Mouse (Mus musculus) embryonic facial prominence, embryonic 12.5 days (tissue): ENCODE measurements around the gene Camta2. TPM values are rescaled to one million over a fixed set of nuclear protein-coding genes. Genes with fewer than 3 reads are reported as not detected.

Source experiments
- ATAC-seq: fragments of 200-750 bp; cut with Nextera tagmentation; 2 replicates; pipeline ENCODE4 v1.8.0; 2017; ENCODE audit not compliant: insufficient number of reproducible peaks, insufficient read depth, low FRiP score, low TSS enrichment
- H3K27ac ChIP-seq: fragments of 300-500 bp; sonication (generic); 2 replicates; pipeline ENCODE4 v1.5.1; 2016; ENCODE audit warnings: mild to moderate bottlenecking
- H3K27me3 ChIP-seq: fragments of 300-500 bp; sonication (generic); 2 replicates; pipeline ENCODE4 v1.6.1; 2016; ENCODE audit warnings: mild to moderate bottlenecking, moderate library complexity
- H3K36me3 ChIP-seq: fragments of 300-500 bp; sonication (generic); 2 replicates; pipeline ENCODE4 v1.6.1; 2016; ENCODE audit warnings: mild to moderate bottlenecking
- H3K4me1 ChIP-seq: fragments of 300-500 bp; sonication (generic); 2 replicates; pipeline ENCODE4 v1.6.1; 2016
- H3K4me2 ChIP-seq: fragments of 300-500 bp; sonication (generic); replicated peaks from 2 replicates; pipeline ENCODE4 v1.6.1; 2016; ENCODE audit warnings: mild to moderate bottlenecking, moderate library complexity
- H3K4me3 ChIP-seq: fragments of 300-500 bp; sonication (generic); 2 replicates; pipeline ENCODE4 v1.5.1; 2016; ENCODE audit warnings: mild to moderate bottlenecking
- H3K9ac ChIP-seq: fragments of 300-500 bp; sonication (generic); 2 replicates; pipeline ENCODE4 v1.6.1; 2016; ENCODE audit warnings: mild to moderate bottlenecking, moderate library complexity
- H3K9me3 ChIP-seq: fragments of 300-500 bp; sonication (generic); 2 replicates; pipeline ENCODE4 v1.6.1; 2016; ENCODE audit warnings: mild to moderate bottlenecking, moderate library complexity
- WGBS: fragments of 180-500 bp; shearing (Covaris S2); methylation state at CpG from one replicate; pipeline ENCODE4 v1.1.7; 2016; 5-methylcytosine and 5-hydroxymethylcytosine counted together
- polyA plus RNA-seq: library from polyadenylated mRNA; unstranded; fragments of >200 nt; fragmentation: Nextera tagmentation; extraction: Ambion mirVana; gene quantifications from 2 replicates; pipeline ENCODE4 v1.2.1, GENCODE M21; 2016

Gene Camta2
- polyA plus RNA-seq, 1 experiment from 2014 or later, result 12.0 TPM

DNA sequence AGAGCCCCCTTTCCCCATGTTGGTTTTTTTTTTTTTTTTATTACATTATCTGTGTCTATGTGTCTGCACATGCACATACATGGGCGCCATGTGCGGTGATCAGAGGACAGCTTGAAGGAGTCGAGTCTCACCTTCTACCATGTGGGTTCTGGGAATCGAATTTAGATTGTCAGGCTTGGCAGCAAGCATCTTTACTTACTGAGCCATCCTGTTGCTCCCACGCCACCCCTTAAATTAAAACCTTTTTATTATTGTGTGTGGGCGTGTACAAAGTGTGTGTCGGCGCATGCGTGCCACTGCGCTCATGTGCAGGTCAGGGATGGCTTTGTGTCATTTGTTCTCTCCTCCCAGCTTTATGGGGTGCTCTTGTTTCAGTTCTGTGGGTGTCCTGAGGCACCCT is 23.1 kb upstream of the Camta2 start:
- Histone ChIP-seq H3K4me3 (no peak overlapping the region), H3K36me3 (peaks cover 71% of the 10 kb centered on the region), H3K4me2 (no peak overlapping the region), H3K9me3 (no peaks in the 10 kb centered on the region), H3K27me3 (no peaks in the 10 kb centered on the region), H3K4me1 (no peaks in the 10 kb centered on the region), H3K9ac (no peak overlapping the region), H3K27ac (no peak overlapping the region)
- no peak for ATAC-seq
- 94% methylated on average over 10 of the region's 10 CpGs for WGBS

DNA sequence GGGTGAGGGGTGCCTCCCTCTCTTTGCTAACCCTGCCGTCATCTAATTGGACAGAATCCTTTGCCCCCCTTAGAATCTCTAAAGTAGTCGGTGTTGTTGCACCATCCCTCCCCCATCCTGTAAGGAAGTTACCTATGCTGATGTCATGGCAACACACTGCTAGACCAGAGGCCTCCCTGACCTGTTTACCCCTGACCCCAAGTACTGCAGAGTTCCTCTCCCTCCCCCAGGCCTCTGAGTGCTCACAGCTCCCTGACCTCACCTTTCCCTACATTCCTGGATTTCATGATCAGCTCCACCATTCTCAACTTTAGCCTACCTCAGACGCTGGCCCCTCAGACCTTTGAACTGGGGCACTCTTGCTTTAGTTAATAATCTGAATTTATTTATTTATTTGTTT is 18.2 kb upstream of the Camta2 start:
- Histone ChIP-seq H3K9me3 (no peaks in the 10 kb centered on the region), H3K36me3 (peaks cover 74% of the 10 kb centered on the region), H3K4me2 (no peak overlapping the region), H3K9ac (no peak overlapping the region), H3K4me1 (peaks cover 17% of the 10 kb centered on the region), H3K4me3 (no peak overlapping the region), H3K27ac (no peak overlapping the region), H3K27me3 (no peaks in the 10 kb centered on the region)
- ATAC-seq, result no peak
- WGBS, result 77% methylated on average over 3 of the region's 3 CpGs

DNA sequence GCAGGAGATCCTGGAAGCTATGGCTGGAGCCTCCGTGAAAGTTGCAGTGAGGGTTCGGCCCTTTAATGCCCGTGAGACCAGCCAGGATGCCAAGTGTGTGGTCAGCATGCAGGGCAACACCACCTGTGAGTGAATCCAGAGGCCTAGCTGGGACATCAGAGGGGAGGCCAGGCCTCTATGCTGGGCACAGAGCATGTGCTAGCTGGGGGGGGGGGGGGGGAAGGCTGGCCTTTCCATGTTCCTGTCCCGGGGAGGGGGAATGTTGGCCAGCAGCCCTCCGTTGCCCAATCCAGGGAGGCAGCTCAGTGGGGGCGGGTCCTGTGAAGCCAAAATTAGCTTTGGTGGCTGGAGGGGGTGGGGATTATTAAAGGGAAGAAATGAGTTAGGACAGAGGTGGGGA is 14.9 kb upstream of the Camta2 start:
- WGBS, result 71% methylated on average over 6 of the region's 6 CpGs
- H3K4me1 ChIP-seq, result peaks cover 24% of the 10 kb centered on the region
- no peak overlapping the region for H3K4me3 ChIP-seq
- H3K9me3 ChIP-seq, result no peaks in the 10 kb centered on the region
- no peak overlapping the region for H3K9ac ChIP-seq
- no peaks in the 10 kb centered on the region for H3K27me3 ChIP-seq
- peaks cover 45% of the 10 kb centered on the region for H3K36me3 ChIP-seq
- H3K27ac ChIP-seq, result no peak overlapping the region
- no peak overlapping the region; the same call in 1 of the 2 replicates for H3K4me2 ChIP-seq
- no peak for ATAC-seq

DNA sequence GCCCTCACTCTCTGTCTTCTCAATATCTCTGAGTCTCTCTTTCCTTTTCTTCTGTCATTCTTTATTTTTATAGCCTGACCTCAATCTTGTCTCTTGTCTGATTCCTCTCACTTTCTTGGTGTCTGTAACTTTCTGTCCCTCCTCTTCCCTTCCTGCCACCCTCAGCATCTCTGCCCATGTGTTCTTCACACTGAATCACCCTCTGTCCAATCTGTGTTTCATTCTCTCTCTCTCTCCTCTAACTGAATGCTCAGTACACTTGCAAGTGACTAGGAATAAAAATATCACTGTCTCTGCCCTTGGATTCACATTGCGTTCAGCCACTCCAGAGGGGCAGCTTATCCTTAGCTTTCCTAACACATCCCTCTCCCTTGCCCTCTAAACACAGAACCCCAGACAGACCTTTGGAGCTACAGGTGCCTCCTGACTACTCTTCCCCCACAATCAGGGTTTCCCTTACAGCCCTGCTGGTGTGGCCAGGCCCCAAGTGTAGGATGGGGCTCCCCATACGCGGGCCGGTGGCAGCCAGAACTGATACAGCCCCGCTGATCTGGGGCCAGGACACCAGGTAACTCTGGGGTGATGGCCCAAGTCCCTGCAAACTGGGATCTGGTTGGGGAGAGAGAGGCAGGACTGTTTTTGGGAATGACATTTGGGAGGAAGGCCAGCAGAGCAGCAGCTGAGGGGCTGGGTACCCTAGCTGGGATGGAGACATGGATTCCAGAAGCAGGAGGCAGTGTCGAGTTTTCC is 14.3 kb upstream of the Camta2 start:
- peak overlapping the region; percentile 21 for H3K9ac ChIP-seq
- 84% methylated on average over 6 of the region's 6 CpGs for WGBS
- peak overlapping the region; percentile 89; the same call in 1 of the 2 replicates for H3K4me3 ChIP-seq
- ATAC-seq, result no peak
- peak overlapping the region; percentile 87 for H3K4me2 ChIP-seq
- no peaks in the 10 kb centered on the region for H3K27me3 ChIP-seq
- H3K27ac ChIP-seq, result no peak overlapping the region
- peaks cover 24% of the 10 kb centered on the region for H3K4me1 ChIP-seq
- no peaks in the 10 kb centered on the region for H3K9me3 ChIP-seq
- peaks cover 39% of the 10 kb centered on the region for H3K36me3 ChIP-seq

DNA sequence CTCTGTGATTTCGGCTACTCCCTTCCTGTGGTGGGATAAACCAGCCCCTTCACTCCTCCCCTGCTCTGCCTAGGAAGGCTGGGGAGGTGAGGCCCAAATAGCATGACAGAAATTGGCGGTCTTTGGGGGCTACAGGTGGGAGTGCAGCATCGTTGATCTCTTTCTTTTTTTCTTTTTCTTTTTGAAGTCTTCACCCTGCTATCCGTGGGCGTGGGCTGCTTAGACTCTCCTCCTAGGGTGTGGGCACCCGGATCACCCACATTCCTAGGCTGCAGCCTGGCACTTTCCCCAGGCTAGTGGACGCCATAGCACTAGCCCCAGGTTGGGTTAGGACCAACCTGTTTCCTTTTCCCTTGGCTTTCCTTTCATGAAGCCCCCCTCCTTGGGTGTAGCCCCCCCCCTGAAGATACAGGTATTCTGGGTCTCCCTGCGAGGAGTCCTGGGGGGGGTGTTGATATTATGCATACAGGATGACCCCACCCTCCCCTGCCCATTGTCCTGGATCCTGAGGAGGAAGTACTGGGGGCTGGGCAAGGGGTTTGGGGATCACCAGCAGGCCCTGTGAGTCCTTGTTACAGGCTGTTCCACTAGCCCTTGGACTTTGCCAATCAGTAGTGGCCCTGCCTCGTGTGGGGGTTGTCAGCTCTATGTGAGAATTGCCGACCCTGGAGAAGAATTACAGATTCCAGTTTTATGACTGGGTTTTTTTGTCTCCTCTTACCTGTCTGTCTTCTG is 13.5 kb upstream of the Camta2 start:
- Histone ChIP-seq H3K9ac (peak overlapping the region; percentile 97), H3K27ac (no peak overlapping the region), H3K4me2 (peak overlapping the region; percentile 87), H3K36me3 (peaks cover 31% of the 10 kb centered on the region), H3K9me3 (no peaks in the 10 kb centered on the region), H3K4me1 (peaks cover 24% of the 10 kb centered on the region), H3K4me3 (peak overlapping the region; percentile 89), H3K27me3 (no peaks in the 10 kb centered on the region)
- WGBS, result 17% methylated on average over 10 of the region's 10 CpGs
- no peak for ATAC-seq

DNA sequence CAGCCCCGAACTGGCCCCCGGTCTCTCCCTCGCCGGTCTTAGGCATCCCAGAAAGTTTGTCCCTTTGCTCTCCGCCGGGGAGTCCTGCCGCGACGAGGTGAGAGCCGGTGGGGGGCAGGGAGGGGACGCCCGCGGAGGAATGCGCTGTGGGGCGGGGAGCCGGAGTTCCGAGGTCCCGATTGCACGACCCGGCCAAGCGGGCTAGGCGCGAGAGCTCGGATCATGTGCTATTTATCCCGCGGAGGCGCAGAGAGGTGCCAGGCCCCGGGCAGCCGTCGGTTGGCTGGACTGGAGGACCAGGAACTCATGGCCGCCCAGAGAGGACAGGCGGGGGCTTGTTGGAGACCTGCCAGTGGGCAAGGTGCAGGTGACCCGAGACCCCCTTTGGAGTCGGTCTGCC is 12.7 kb upstream of the Camta2 start:
- H3K27ac ChIP-seq, result peak overlapping the region; percentile 94
- ATAC-seq, result peak; percentile 61; the same call in 1 of the 2 replicates
- H3K9ac ChIP-seq, result peak overlapping the region; percentile 97
- peak overlapping the region; percentile 89 for H3K4me3 ChIP-seq
- no peaks in the 10 kb centered on the region for H3K27me3 ChIP-seq
- peak overlapping the region; percentile 87 for H3K4me2 ChIP-seq
- no peaks in the 10 kb centered on the region for H3K9me3 ChIP-seq
- H3K36me3 ChIP-seq, result peaks cover 24% of the 10 kb centered on the region
- peaks cover 24% of the 10 kb centered on the region for H3K4me1 ChIP-seq
- WGBS, result 1% methylated on average over 34 of the region's 34 CpGs

DNA sequence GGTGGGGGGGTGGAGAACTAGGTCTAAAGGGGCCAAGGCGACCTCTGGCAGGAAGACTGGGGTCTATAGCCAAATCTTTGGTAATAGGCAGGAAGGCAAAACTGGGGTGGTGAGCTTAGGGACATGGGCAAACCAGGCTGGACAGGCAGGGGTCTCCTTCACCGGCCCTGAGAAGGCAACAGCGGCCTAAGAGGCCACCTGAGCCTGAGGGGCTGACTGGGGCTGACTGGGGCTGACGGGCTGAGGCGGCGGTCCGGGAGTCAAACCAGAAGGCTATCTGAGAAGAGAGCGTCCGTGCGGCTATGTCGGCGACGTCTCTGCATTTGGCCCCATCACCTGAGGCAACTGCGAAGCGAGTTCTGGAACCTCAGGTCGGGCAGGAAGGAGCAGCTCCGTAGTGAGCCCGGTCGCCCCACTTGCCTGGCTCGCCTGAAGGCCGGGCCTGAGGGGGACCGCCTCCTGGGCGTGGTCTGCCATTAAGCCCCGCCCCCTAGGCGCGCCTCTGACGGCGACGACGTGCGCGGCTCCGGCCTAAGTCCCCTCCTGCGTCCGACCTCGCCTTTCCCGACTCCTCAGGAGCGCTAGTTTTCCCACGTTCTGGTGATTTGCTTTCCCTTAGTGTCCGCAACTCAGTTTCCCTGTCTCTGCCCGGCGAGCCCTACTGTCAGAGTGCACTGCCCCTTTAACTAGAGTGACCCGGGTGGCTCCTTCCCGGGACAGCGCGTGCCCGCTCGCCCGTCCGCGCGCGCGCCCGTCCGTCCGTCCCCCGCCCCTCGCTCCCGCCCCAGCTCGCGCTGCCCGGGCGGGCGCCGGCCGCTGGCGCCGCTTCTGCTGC is 12.0 kb upstream of the Camta2 start, which contains the start of the genes Inca1 and Kif1c:
TSS of gene Inca1 (minus strand) at position 434 of the 835 bp plus-strand sequence.
TSS of gene Kif1c (plus strand) at position 827 of the 835 bp plus-strand sequence.
- Histone ChIP-seq H3K36me3 (peaks cover 17% of the 10 kb centered on the region), H3K27ac (peak within 1 kb of the TSS; percentile 94), H3K4me1 (peaks cover 24% of the 10 kb centered on the region), H3K4me3 (peak within 1 kb of the TSS; percentile 89), H3K4me2 (peak within 1 kb of the TSS; percentile 87), H3K9ac (peak within 1 kb of the TSS; percentile 97), H3K9me3 (no peaks in the 10 kb centered on the region), H3K27me3 (no peaks in the 10 kb centered on the region)
- peak; percentile 89 for ATAC-seq
- WGBS, result 1% methylated on average over 69 of the region's 69 CpGs

DNA sequence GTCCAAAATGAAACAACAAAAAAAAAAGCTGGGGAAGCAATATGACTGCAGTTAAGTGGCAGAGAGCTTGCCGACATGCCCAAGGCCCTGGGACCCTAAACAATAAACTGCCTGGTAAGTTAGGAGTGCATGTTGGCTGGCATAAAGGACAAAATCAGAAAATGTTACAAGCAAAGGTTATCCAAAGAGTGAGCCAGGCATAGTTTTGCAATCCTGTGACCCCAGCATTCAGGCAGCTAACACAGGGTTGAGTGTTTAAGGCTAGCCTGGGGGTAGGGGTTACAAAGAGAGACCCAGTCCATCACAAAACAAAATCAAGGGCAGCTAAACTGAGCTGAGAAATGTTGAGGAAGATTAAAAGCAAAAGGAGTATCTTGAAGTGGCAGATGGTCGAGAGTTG is 11.1 kb upstream of the Camta2 start:
- ATAC-seq, result no peak
- 76% methylated on average over 2 of the region's 2 CpGs for WGBS
- Histone ChIP-seq H3K4me3 (no peak overlapping the region), H3K9me3 (no peaks in the 10 kb centered on the region), H3K36me3 (peaks cover 9% of the 10 kb centered on the region), H3K4me2 (no peak overlapping the region), H3K27ac (no peak overlapping the region), H3K9ac (no peak overlapping the region), H3K27me3 (no peaks in the 10 kb centered on the region), H3K4me1 (peaks cover 24% of the 10 kb centered on the region)

DNA sequence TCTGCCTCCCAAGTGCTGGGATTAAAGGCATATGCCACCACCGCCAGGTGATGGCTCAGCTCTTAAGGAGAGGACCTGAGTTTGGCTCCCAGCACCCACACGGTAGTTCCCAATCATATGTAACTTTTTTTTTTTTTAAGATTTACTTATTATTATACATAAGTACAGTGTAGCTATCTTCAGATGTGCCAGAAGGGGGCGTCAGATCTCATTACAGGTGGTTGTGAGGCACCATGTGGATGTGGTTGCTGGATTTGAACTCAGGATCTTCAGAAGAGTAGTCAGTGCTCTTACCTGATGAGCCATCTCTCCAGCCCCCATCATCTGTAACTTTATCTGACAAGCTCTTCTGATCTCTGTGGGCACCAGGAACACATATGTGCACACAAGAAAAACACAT is 9.5 kb upstream of the Camta2 start:
- Histone ChIP-seq H3K4me3 (no peak overlapping the region), H3K4me1 (peaks cover 20% of the 10 kb centered on the region), H3K9me3 (no peaks in the 10 kb centered on the region), H3K27me3 (no peaks in the 10 kb centered on the region), H3K9ac (no peak overlapping the region), H3K36me3 (no peaks in the 10 kb centered on the region), H3K27ac (no peak overlapping the region), H3K4me2 (no peak overlapping the region)
- no peak for ATAC-seq
- WGBS, result 73% methylated on average over 3 of the region's 3 CpGs

DNA sequence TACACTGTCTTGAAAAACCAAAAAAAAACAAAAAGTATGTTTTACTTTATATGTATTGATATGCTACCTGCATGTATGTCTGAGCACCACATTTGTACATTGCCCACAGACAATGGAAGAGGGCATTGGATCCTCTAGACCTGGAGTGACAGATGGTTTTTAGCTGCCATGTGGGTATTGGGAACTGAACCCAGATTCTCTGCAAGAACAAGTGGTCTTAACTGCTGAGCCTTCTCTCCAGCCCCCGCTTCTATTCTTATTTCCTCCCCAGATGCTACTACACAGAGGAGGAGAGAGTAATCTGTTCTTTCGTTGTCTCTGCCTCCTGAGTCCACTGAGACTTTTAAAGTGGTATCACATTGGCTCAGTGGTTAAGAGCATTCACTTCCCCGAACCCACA is 5.6 kb upstream of the Camta2 start:
- H3K9me3 ChIP-seq, result no peaks in the 10 kb centered on the region
- H3K27ac ChIP-seq, result no peak overlapping the region
- no peak for ATAC-seq
- no peaks in the 10 kb centered on the region for H3K36me3 ChIP-seq
- no peaks in the 10 kb centered on the region for H3K27me3 ChIP-seq
- peaks cover 4% of the 10 kb centered on the region; the same call in 1 of the 2 replicates for H3K4me1 ChIP-seq
- no peak overlapping the region for H3K4me2 ChIP-seq
- WGBS, result 66% methylated on average over 3 of the region's 3 CpGs
- H3K9ac ChIP-seq, result no peak overlapping the region
- no peak overlapping the region for H3K4me3 ChIP-seq

DNA sequence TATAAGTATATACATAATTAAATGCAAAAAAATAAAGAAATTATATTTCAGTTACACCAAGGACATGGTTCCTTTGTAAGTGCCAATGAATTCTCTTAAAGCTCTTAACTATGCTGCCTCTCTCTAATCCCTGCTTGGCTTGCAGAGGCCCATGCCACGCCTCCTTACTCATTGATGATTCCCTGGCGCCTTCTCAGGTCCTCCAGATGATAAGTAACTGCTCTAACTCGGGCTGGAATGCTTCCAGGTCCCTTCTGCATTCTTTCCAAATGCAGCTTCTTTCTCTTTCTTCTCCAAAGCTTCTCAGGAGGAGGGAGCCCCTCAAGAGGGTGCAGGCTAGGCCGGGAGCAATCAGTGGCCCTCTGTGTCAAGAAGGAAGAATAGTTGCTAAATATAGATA is 1.7 kb upstream of the Camta2 start:
- Histone ChIP-seq H3K9ac (no peak overlapping the region), H3K4me3 (no peak overlapping the region), H3K4me2 (no peak overlapping the region), H3K9me3 (no peaks in the 10 kb centered on the region), H3K4me1 (peaks cover 17% of the 10 kb centered on the region), H3K36me3 (peaks cover 9% of the 10 kb centered on the region; the same call in 1 of the 2 replicates), H3K27ac (no peak overlapping the region), H3K27me3 (no peaks in the 10 kb centered on the region)
- ATAC-seq, result no peak
- WGBS, result 63% methylated on average over 4 of the region's 4 CpGs
